In genomic region chr11:106194891-106195290, GRCm38 (mm10) we compare ENCODE assay signal across 30 mouse cellular contexts. TPM values are rescaled to one million over a fixed set of nuclear protein-coding genes. Genes with fewer than 3 reads are reported as not detected.
DNase-seq lines count a peak whose midpoint lies in the region; ATAC-seq and TF ChIP-seq lines count a peak whose summit lies in the region.
"Had no signal": no experiment of that assay in that cellular context is flagged by ENCODE, and none has a peak within 500 bp of the region (broad histone marks: within the 10 kb centered on the region; RNA-seq: fewer than 3 reads in every experiment).

No protein-coding gene starts in this region.

- no peak overlapping the region for H3K4me3 ChIP-seq in heart, embryonic 12.5 days
- H3K4me3 ChIP-seq in liver, adult 2 months (ENCODE audit: insufficient read depth, low read depth, low read length), result no peak overlapping the region
- H3K4me3 ChIP-seq in testis, adult 2 months (ENCODE audit: control insufficient read depth, low read depth, low read length), result peak overlapping the region; percentile 17; the same call in 1 of the 2 replicates
- H3K4me3 ChIP-seq: forebrain, embryonic 13.5 days; gastrocnemius, adult 2 months; kidney, embryonic 15.5 days; megakaryocyte, embryonic 14.5 days; midbrain, embryonic 13.5 days; neural tube, embryonic 12.5 days had no signal

- ATAC-seq in heart, embryonic 12.5 days (ENCODE audit: insufficient number of reproducible peaks, low FRiP score), result no peak
- ATAC-seq: CD4-positive, CD25-positive, alpha-beta regulatory T cell, adult 4 months; forebrain, embryonic 13.5 days; midbrain, embryonic 13.5 days had no signal

- DNase-seq in heart, postnatal 10 days, result no peak
- DNase-seq in liver, adult 2 months (ENCODE audit: extremely low read depth, low read depth, low spot score), result no peak
- DNase-seq in liver, result no peak
- DNase-seq in testis, postnatal 14 days (ENCODE audit: low spot score), result no peak
- no peak for DNase-seq in adrenal gland, postnatal 10 days
- no peak for DNase-seq in embryo, embryonic 9.5 days (ENCODE audit: extremely low spot score)
- DNase-seq: adrenal gland, postnatal 36 days; cerebellum, adult 11 months; cerebellum, adult 9-11 months; gastrocnemius, adult 2 months; kidney, adult 11 months; kidney, postnatal 36 days; lung, postnatal 14 days; right cerebral cortex, postnatal 14 days; thymus, postnatal 36 days had no signal

- intact Hi-C loops in heart, postnatal 10 days (cut with DNase I), result no loop called here

- peak overlapping the region; percentile 41 for H3K27ac ChIP-seq in heart, embryonic 12.5 days (ENCODE audit: poor library complexity, severe bottlenecking)
- H3K27ac ChIP-seq in liver, adult 2 months (replicated peaks; ENCODE audit: insufficient read depth, low read depth, low read length), result 0 out of 2 replicates have a peak overlapping the region, but pooled peaks have one; percentile 22
- H3K27ac ChIP-seq in testis, adult 2 months (ENCODE audit: control insufficient read depth, insufficient read depth, low read depth, low read length), result no peak overlapping the region
- H3K27ac ChIP-seq: forebrain, embryonic 13.5 days; hindbrain, embryonic 13.5 days; kidney, embryonic 15.5 days; neural tube, embryonic 12.5 days had no signal

- H3K79me2 ChIP-seq in liver, adult 2 months (ENCODE audit: control insufficient read depth, insufficient read depth, low read length), result no peaks in the 10 kb centered on the region

- H3K9me3 ChIP-seq in heart, embryonic 12.5 days (replicated peaks), result no peaks in the 10 kb centered on the region
- H3K9me3 ChIP-seq: forebrain, embryonic 13.5 days; hindbrain, embryonic 13.5 days; kidney, embryonic 15.5 days; megakaryocyte, embryonic 14.5 days; midbrain, embryonic 13.5 days; neural tube, embryonic 12.5 days had no signal

- H3K27me3 ChIP-seq in heart, embryonic 12.5 days (replicated peaks), result no peaks in the 10 kb centered on the region
- H3K27me3 ChIP-seq in liver, adult 2 months (ENCODE audit: control insufficient read depth, insufficient read depth, low read length), result no peaks in the 10 kb centered on the region
- H3K27me3 ChIP-seq in testis, adult 2 months (ENCODE audit: control insufficient read depth, insufficient read depth, low read length), result no peaks in the 10 kb centered on the region
- H3K27me3 ChIP-seq: forebrain, embryonic 13.5 days; hindbrain, embryonic 13.5 days; kidney, embryonic 15.5 days; megakaryocyte, embryonic 14.5 days; midbrain, embryonic 13.5 days; neural tube, embryonic 12.5 days had no signal

- TF ChIP-seq POLR2A in liver, adult 2 months (IDR thresholded peaks at IDR 0.05; ENCODE audit: extremely low read depth, insufficient read depth, low read length), result no peak
- TF ChIP-seq POLR2A in testis, adult 2 months (IDR thresholded peaks at IDR 0.05; ENCODE audit: control insufficient read depth, low read depth, low read length), result no peak

- no peak overlapping the region for H3K4me2 ChIP-seq in heart, embryonic 12.5 days

- WGBS in heart, embryonic 12.5 days, result 88% methylated on average over 7 of the region's 7 CpGs
- WGBS in liver, adult 2 months, result 70% methylated on average over 7 of the region's 7 CpGs

- no peak for TF ChIP-seq CTCF in liver, adult 2 months (IDR thresholded peaks at IDR 0.05; ENCODE audit: low read depth, low read length)
- no peak for TF ChIP-seq CTCF in testis, adult 2 months (IDR thresholded peaks at IDR 0.05; ENCODE audit: control insufficient read depth, insufficient read depth, insufficient replicate concordance, low read depth, low read length)

- no peak overlapping the region for H3K9ac ChIP-seq in heart, embryonic 12.5 days
- no peak overlapping the region for H3K9ac ChIP-seq in liver, adult 2 months (ENCODE audit: low read depth, low read length)
- H3K9ac ChIP-seq: forebrain, embryonic 13.5 days; hindbrain, embryonic 13.5 days; kidney, embryonic 15.5 days; midbrain, embryonic 13.5 days had no signal

- peaks cover 14% of the 10 kb centered on the region for H3K4me1 ChIP-seq in heart, embryonic 12.5 days (replicated peaks)
- peaks cover 8% of the 10 kb centered on the region; the same call in 1 of the 2 replicates for H3K4me1 ChIP-seq in liver, adult 2 months (ENCODE audit: control insufficient read depth, insufficient read depth, low read length)
- no peaks in the 10 kb centered on the region for H3K4me1 ChIP-seq in testis, adult 2 months (ENCODE audit: control insufficient read depth, insufficient read depth, low read length)

- H3K36me3 ChIP-seq in heart, embryonic 12.5 days, result peaks cover 25% of the 10 kb centered on the region
- peaks cover 15% of the 10 kb centered on the region for H3K36me3 ChIP-seq in liver, adult 2 months (ENCODE audit: control insufficient read depth, insufficient read depth, low read length)
- H3K36me3 ChIP-seq in testis, adult 2 months (ENCODE audit: control insufficient read depth, insufficient read depth, low read length), result peaks cover 1% of the 10 kb centered on the region; the same call in 1 of the 2 replicates

RNA-seq across cellular contexts. Expression of gene Strada, which starts 7.1 kb away (rescaled TPM):
- polyA plus RNA-seq in heart, embryonic 12.5 days (2016; fragmentation: Nextera tagmentation; extraction: Ambion mirVana), result 22.4 and 22.6 TPM in 2 replicates
- 10 to 100 TPM; 11.1 to 12.9 TPM for total RNA-seq in heart, postnatal 10 days (2021)
- 1.8 and 2.8 TPM in 2 replicates for total RNA-seq in liver, adult 2 months (2014; rRNA removed)
- 3.1 and 3.9 TPM in 2 replicates for polyA plus RNA-seq in liver, adult 2 months (2012; rRNA removed)
- 153 and 157 TPM in 2 replicates for polyA plus RNA-seq in testis, adult 2 months (2012; rRNA removed)
- total RNA-seq in adrenal gland, postnatal 10 days (2021), result 10 to 100 TPM; 12.1 to 16.1 TPM

RNA-seq across cellular contexts. Expression of gene Ccdc47, which starts 21.3 kb away (rescaled TPM):
- 90.3 and 93.1 TPM in 2 replicates for polyA plus RNA-seq in heart, embryonic 12.5 days (2016; fragmentation: Nextera tagmentation; extraction: Ambion mirVana)
- total RNA-seq in heart, postnatal 10 days (2021), result 10 to 100 TPM; 79.9 to 83.2 TPM
- 42.6 and 48.9 TPM in 2 replicates for total RNA-seq in liver, adult 2 months (2014; rRNA removed)
- polyA plus RNA-seq in liver, adult 2 months (2012; rRNA removed), result 12.8 and 16.9 TPM in 2 replicates
- polyA plus RNA-seq in testis, adult 2 months (2012; rRNA removed), result 8.2 and 11.0 TPM in 2 replicates
- total RNA-seq in adrenal gland, postnatal 10 days (2021), result 10 to 100 TPM; 75.9 to 86.3 TPM

RNA-seq across cellular contexts. Expression of gene Ddx42, which starts 21.8 kb away (rescaled TPM):
- polyA plus RNA-seq in heart, embryonic 12.5 days (2016; fragmentation: Nextera tagmentation; extraction: Ambion mirVana), result 59.1 and 60.7 TPM in 2 replicates
- 10 to 100 TPM; 37.3 to 38.8 TPM for total RNA-seq in heart, postnatal 10 days (2021)
- total RNA-seq in liver, adult 2 months (2014; rRNA removed), result 16.0 and 19.7 TPM in 2 replicates
- polyA plus RNA-seq in liver, adult 2 months (2012; rRNA removed), result 4.8 and 5.1 TPM in 2 replicates
- polyA plus RNA-seq in testis, adult 2 months (2012; rRNA removed), result 12.0 and 13.2 TPM in 2 replicates
- 10 to 100 TPM; 49.0 to 54.0 TPM for total RNA-seq in adrenal gland, postnatal 10 days (2021)

RNA-seq across cellular contexts. Expression of gene Limd2, which starts 34.2 kb away (rescaled TPM):
- polyA plus RNA-seq in heart, embryonic 12.5 days (2016; fragmentation: Nextera tagmentation; extraction: Ambion mirVana), result 125 and 135 TPM in 2 replicates
- 10 to 100 TPM; 13.6 to 14.1 TPM for total RNA-seq in heart, postnatal 10 days (2021)
- 9.4 and 9.7 TPM in 2 replicates for total RNA-seq in liver, adult 2 months (2014; rRNA removed)
- polyA plus RNA-seq in liver, adult 2 months (2012; rRNA removed), result 21.8 and 26.3 TPM in 2 replicates
- 1,077 and 1,168 TPM in 2 replicates for polyA plus RNA-seq in testis, adult 2 months (2012; rRNA removed)
- 10 to 100 TPM; 40.4 to 43.1 TPM for total RNA-seq in adrenal gland, postnatal 10 days (2021)

RNA-seq across cellular contexts. Expression of gene Gm10840, which starts 34.2 kb away (rescaled TPM):
- polyA plus RNA-seq in heart, embryonic 12.5 days (2016; fragmentation: Nextera tagmentation; extraction: Ambion mirVana), result not detected in 2 replicates
- total RNA-seq in heart, postnatal 10 days (2021), result not detected
- not detected in 2 replicates for total RNA-seq in liver, adult 2 months (2014; rRNA removed)
- polyA plus RNA-seq in liver, adult 2 months (2012; rRNA removed), result not detected in 2 replicates
- polyA plus RNA-seq in testis, adult 2 months (2012; rRNA removed), result 124 and 142 TPM in 2 replicates
- total RNA-seq in adrenal gland, postnatal 10 days (2021), result not detected
- total RNA-seq: adrenal gland, postnatal 36 days; common myeloid progenitor, adult 5-6 weeks; gastrocnemius, adult 2 months; gastrocnemius, postnatal 4 days; left cerebral cortex, postnatal 25 days had no signal
- polyA plus RNA-seq: CD4-positive, CD25-positive, alpha-beta regulatory T cell, adult 4 months; embryonic facial prominence, embryonic 11.5 days; forebrain, embryonic 13.5 days; frontal cortex, adult 2 months; hindbrain, embryonic 13.5 days; kidney, embryonic 15.5 days; limb, embryonic 14.5 days; midbrain, embryonic 13.5 days; neural tube, embryonic 12.5 days had no signal
